Mouse (Mus musculus): ENCODE results near the gene Ccdc51. TPM values are rescaled to one million over a fixed set of nuclear protein-coding genes. Genes with fewer than 3 reads are reported as not detected.
A peak's percentile ranks its signal among the peaks of the same experiment; 100 is the strongest.

The Ccdc51 gene
- polyA plus RNA-seq, 1 experiment from 2014 or later: 10.6 TPM

- Histone ChIP-seq H3K27me3 (ENCODE audit: insufficient read depth, low read length) (no peaks in the 10 kb centered on the region), H3K27ac (ENCODE audit: low read depth) (no peak overlapping the region), H3K4me2 (no peak overlapping the region), H3K4me3 (ENCODE audit: low read depth, low read length) (no peak overlapping the region), H3K36me3 (ENCODE audit: insufficient read depth) (peaks cover 38% of the 10 kb centered on the region), H3K9ac (no peak overlapping the region), H3K9me3 (ENCODE audit: low read depth, low read length) (no peaks in the 10 kb centered on the region), H3K4me1 (ENCODE audit: insufficient read depth) (0 out of 2 replicates have a peak, but pooled peaks cover 4% of the 10 kb centered on the region)
- no peak for ATAC-seq (ENCODE audit: insufficient read depth)
- TF ChIP-seq CTCF (IDR thresholded peaks at IDR 0.05; ENCODE audit: low read depth): no peak
- WGBS: 78% methylated on average over 4 of the region's 4 CpGs
- no peak for DNase-seq
Observed at GRCm38 (mm10) chr9:109056916-109057315, 25.4 kb upstream of the Ccdc51 start.

GRCm38 (mm10) chr9:109057543-109057942 lies 24.8 kb upstream of the Ccdc51 start:
- ATAC-seq (ENCODE audit: insufficient read depth) (no peak), DNase-seq (no peak)
- no peaks in the 10 kb centered on the region for H3K9me3 ChIP-seq (ENCODE audit: low read depth, low read length)
- H3K4me2 ChIP-seq: no peak overlapping the region
- 0 out of 2 replicates have a peak, but pooled peaks cover 4% of the 10 kb centered on the region for H3K4me1 ChIP-seq (ENCODE audit: insufficient read depth)
- no peak overlapping the region for H3K9ac ChIP-seq
- peaks cover 41% of the 10 kb centered on the region for H3K36me3 ChIP-seq (ENCODE audit: insufficient read depth)
- no peak overlapping the region for H3K4me3 ChIP-seq (ENCODE audit: low read depth, low read length)
- H3K27me3 ChIP-seq (ENCODE audit: insufficient read depth, low read length): no peaks in the 10 kb centered on the region
- no peak for TF ChIP-seq CTCF (IDR thresholded peaks at IDR 0.05; ENCODE audit: low read depth)
- 96% methylated on average over 5 of the region's 5 CpGs for WGBS
- no peak overlapping the region for H3K27ac ChIP-seq (ENCODE audit: low read depth)

GRCm38 (mm10) chr9:109058006-109058765 lies 24.1 kb upstream of the Ccdc51 start:
- peak overlapping the region; percentile 62; the same call in 1 of the 2 replicates for H3K9ac ChIP-seq
- peaks cover 47% of the 10 kb centered on the region for H3K36me3 ChIP-seq (ENCODE audit: insufficient read depth)
- H3K27me3 ChIP-seq (ENCODE audit: insufficient read depth, low read length): no peaks in the 10 kb centered on the region
- peak overlapping the region; percentile 33; the same call in 1 of the 2 replicates for H3K4me3 ChIP-seq (ENCODE audit: low read depth, low read length)
- H3K27ac ChIP-seq (ENCODE audit: low read depth): no peak overlapping the region
- no peaks in the 10 kb centered on the region for H3K9me3 ChIP-seq (ENCODE audit: low read depth, low read length)
- peak overlapping the region; percentile 66; the same call in 1 of the 2 replicates for H3K4me2 ChIP-seq
- no peak for DNase-seq
- WGBS: 87% methylated on average over 19 of the region's 19 CpGs
- H3K4me1 ChIP-seq (ENCODE audit: insufficient read depth): 0 out of 2 replicates have a peak, but pooled peaks cover 4% of the 10 kb centered on the region
- no peak for TF ChIP-seq CTCF (IDR thresholded peaks at IDR 0.05; ENCODE audit: low read depth)
- no peak for ATAC-seq (ENCODE audit: insufficient read depth)

- WGBS: 16% methylated on average over 15 of the region's 15 CpGs
Observed at GRCm38 (mm10) chr9:109059136-109059903, 23.0 kb upstream of the Ccdc51 start, which contains the start of gene Trex1. Gene Trex1, minus strand, starts transcription at chr9:109059734.

GRCm38 (mm10) chr9:109060184-109060897 lies 22.0 kb upstream of the Ccdc51 start:
- TF ChIP-seq CTCF (IDR thresholded peaks at IDR 0.05; ENCODE audit: low read depth): no peak
- H3K27ac ChIP-seq (ENCODE audit: low read depth): no peak overlapping the region
- no peaks in the 10 kb centered on the region for H3K27me3 ChIP-seq (ENCODE audit: insufficient read depth, low read length)
- H3K9me3 ChIP-seq (ENCODE audit: low read depth, low read length): no peaks in the 10 kb centered on the region
- no peaks in the 10 kb centered on the region for H3K4me1 ChIP-seq (ENCODE audit: insufficient read depth)
- ATAC-seq (ENCODE audit: insufficient read depth) (no peak; the same call in 1 of the 2 replicates), DNase-seq (no peak)
- peaks cover 68% of the 10 kb centered on the region for H3K36me3 ChIP-seq (ENCODE audit: insufficient read depth)
- 86% methylated on average over 16 of the region's 16 CpGs for WGBS
- H3K4me2 ChIP-seq: no peak overlapping the region
- H3K4me3 ChIP-seq (ENCODE audit: low read depth, low read length): no peak overlapping the region
- no peak overlapping the region for H3K9ac ChIP-seq

More at GRCm38 (mm10) chr9:109059136-109059903, 23.0 kb upstream of the Ccdc51 start, which contains the start of gene Trex1:
- DNase-seq: peak; percentile 91
- peak within 1 kb of the TSS; percentile 33 for H3K4me3 ChIP-seq (ENCODE audit: low read depth, low read length)
- peak within 1 kb of the TSS; percentile 89; the same call in 1 of the 2 replicates for H3K27ac ChIP-seq (ENCODE audit: low read depth)
- no peaks in the 10 kb centered on the region for H3K27me3 ChIP-seq (ENCODE audit: insufficient read depth, low read length)
- H3K36me3 ChIP-seq (ENCODE audit: insufficient read depth): peaks cover 58% of the 10 kb centered on the region
- H3K4me1 ChIP-seq (ENCODE audit: insufficient read depth): 0 out of 2 replicates have a peak, but pooled peaks cover 4% of the 10 kb centered on the region
- TF ChIP-seq CTCF (IDR thresholded peaks at IDR 0.05; ENCODE audit: low read depth): peak; percentile 96
- no peaks in the 10 kb centered on the region for H3K9me3 ChIP-seq (ENCODE audit: low read depth, low read length)
- peak; percentile 87 for ATAC-seq (ENCODE audit: insufficient read depth)
- H3K9ac ChIP-seq: peak within 1 kb of the TSS; percentile 62
- H3K4me2 ChIP-seq: peak within 1 kb of the TSS; percentile 66

GRCm38 (mm10) chr9:109060898-109061295 lies 21.4 kb upstream of the Ccdc51 start:
- no peak for DNase-seq
- no peaks in the 10 kb centered on the region for H3K27me3 ChIP-seq (ENCODE audit: insufficient read depth, low read length)
- H3K9me3 ChIP-seq (ENCODE audit: low read depth, low read length): no peaks in the 10 kb centered on the region
- no peaks in the 10 kb centered on the region for H3K4me1 ChIP-seq (ENCODE audit: insufficient read depth)
- 86% methylated on average over 5 of the region's 5 CpGs for WGBS
- no peak overlapping the region for H3K27ac ChIP-seq (ENCODE audit: low read depth)
- H3K4me2 ChIP-seq: no peak overlapping the region
- H3K4me3 ChIP-seq (ENCODE audit: low read depth, low read length): no peak overlapping the region
- H3K9ac ChIP-seq: no peak overlapping the region
- peaks cover 74% of the 10 kb centered on the region for H3K36me3 ChIP-seq (ENCODE audit: insufficient read depth)
- no peak for ATAC-seq (ENCODE audit: insufficient read depth)
- TF ChIP-seq CTCF (IDR thresholded peaks at IDR 0.05; ENCODE audit: low read depth): no peak
